Mouse (Mus musculus) midbrain, embryonic 11.5 days (tissue): ENCODE measurements at regions not wholly inside any gene's neighbourhood (a gene's known extent, or its start where the extent isn't known, plus 50 kb on each side); places are given as distances from the start of the nearest gene placed in this dataset.

ENCODE experiments used
- ATAC-seq: fragments of 200-750 bp; cut with Nextera tagmentation; 2 replicates; pipeline ENCODE4 v1.8.0; 2017; ENCODE audit warnings: moderate TSS enrichment, moderate library complexity; ENCODE audit not compliant: low FRiP score
- DNase-seq: peaks from one replicate; pipeline ENCODE4 v3.0.0; 2015; ENCODE audit warnings: low spot score; ENCODE audit errors: missing footprints
- H3K27ac ChIP-seq: fragments of 300-500 bp; sonication (generic); 2 replicates; pipeline ENCODE4 v1.5.1; 2014; ENCODE audit warnings: low read depth, low read length
- H3K27me3 ChIP-seq: fragments of 300-500 bp; sonication (generic); 2 replicates; pipeline ENCODE4 v1.6.1; 2014; ENCODE audit warnings: mild to moderate bottlenecking, low read length, moderate library complexity, mixed read lengths; ENCODE audit not compliant: control insufficient read depth, insufficient read depth
- H3K36me3 ChIP-seq: fragments of 300-500 bp; sonication (generic); 2 replicates; pipeline ENCODE4 v1.6.1; 2014; ENCODE audit warnings: mild to moderate bottlenecking, low read length, moderate library complexity, mixed read lengths; ENCODE audit not compliant: control insufficient read depth, insufficient read depth
- H3K4me1 ChIP-seq: fragments of 300-500 bp; sonication (generic); 2 replicates; pipeline ENCODE4 v1.6.1; 2014; ENCODE audit warnings: low read length; ENCODE audit not compliant: control insufficient read depth, insufficient read depth
- H3K4me2 ChIP-seq: fragments of 300-500 bp; sonication (generic); 2 replicates; pipeline ENCODE4 v1.6.1; 2014; ENCODE audit warnings: mild to moderate bottlenecking, moderate library complexity
- H3K4me3 ChIP-seq: fragments of 300-500 bp; sonication (generic); 2 replicates; pipeline ENCODE4 v1.5.1; 2014; ENCODE audit warnings: low read depth, low read length
- H3K9ac ChIP-seq: fragments of 300-500 bp; sonication (generic); 2 replicates; pipeline ENCODE4 v1.6.1; 2014; ENCODE audit warnings: low read length
- H3K9me3 ChIP-seq: fragments of 300-500 bp; sonication (generic); 2 replicates; pipeline ENCODE4 v1.6.1; 2016; ENCODE audit warnings: low read length; ENCODE audit not compliant: control insufficient read depth
- WGBS: fragments of 180-500 bp; shearing (Covaris S2); extraction: QIAGEN DNeasy Blood & Tissue Kit; methylation state at CpG from one replicate; pipeline ENCODE4 v1.1.7; 2014; 5-methylcytosine and 5-hydroxymethylcytosine counted together

DNA sequence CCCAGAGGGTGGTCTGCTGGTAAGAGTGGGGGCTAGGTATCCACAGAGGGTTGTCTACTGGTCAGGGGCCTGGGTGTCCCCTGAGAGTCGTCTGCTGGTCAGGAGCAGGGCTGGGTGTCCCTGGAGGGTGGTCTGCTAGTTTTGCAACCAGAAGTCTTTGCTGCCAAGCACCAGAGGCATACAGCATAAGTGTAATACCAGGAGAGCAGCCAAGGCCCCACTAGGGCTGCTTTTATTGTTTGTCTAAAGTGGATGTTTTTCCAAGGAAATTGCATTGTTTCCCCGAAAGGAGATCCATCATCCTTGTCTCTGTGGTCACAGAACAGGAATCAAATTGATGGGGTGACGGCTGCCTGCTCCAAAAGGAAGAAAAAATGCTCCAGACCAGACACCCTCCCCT is 145.2 kb upstream of the Gm15217 start:
- Histone ChIP-seq H3K36me3 (no peaks in the 10 kb centered on the region), H3K9ac (no peak overlapping the region), H3K4me3 (no peak overlapping the region), H3K4me1 (no peaks in the 10 kb centered on the region), H3K27ac (no peak overlapping the region), H3K9me3 (no peaks in the 10 kb centered on the region), H3K4me2 (no peak overlapping the region), H3K27me3 (no peaks in the 10 kb centered on the region)
- DNase-seq (peak; percentile 6), ATAC-seq (no peak)
- 78% methylated on average over 3 of the region's 3 CpGs for WGBS

DNA sequence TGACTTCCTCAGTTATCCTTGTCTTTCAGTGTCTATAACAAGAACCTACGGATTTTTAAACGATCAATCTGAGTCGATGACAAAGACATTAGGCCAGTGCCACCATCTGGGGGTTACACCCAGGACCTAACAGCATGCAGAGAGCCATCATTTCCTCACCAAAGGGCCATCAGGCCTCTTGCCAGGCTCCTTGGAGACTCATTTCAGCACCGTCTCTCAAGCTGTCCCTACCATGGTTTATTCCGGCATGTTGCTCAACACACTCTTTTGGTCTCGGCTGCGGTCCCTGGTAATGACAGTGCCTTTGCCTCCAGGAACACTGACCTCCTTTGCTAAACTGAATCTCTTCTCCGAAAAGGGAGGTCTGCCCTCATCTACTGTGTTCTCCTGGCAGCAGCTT is 144.4 kb upstream of the Gm15217 start:
- Histone ChIP-seq H3K36me3 (no peaks in the 10 kb centered on the region), H3K4me2 (no peak overlapping the region), H3K9me3 (no peaks in the 10 kb centered on the region), H3K4me1 (no peaks in the 10 kb centered on the region), H3K27me3 (no peaks in the 10 kb centered on the region), H3K27ac (no peak overlapping the region), H3K9ac (no peak overlapping the region), H3K4me3 (no peak overlapping the region)
- ATAC-seq (no peak), DNase-seq (no peak)
- 89% methylated on average over 8 of the region's 8 CpGs for WGBS

DNA sequence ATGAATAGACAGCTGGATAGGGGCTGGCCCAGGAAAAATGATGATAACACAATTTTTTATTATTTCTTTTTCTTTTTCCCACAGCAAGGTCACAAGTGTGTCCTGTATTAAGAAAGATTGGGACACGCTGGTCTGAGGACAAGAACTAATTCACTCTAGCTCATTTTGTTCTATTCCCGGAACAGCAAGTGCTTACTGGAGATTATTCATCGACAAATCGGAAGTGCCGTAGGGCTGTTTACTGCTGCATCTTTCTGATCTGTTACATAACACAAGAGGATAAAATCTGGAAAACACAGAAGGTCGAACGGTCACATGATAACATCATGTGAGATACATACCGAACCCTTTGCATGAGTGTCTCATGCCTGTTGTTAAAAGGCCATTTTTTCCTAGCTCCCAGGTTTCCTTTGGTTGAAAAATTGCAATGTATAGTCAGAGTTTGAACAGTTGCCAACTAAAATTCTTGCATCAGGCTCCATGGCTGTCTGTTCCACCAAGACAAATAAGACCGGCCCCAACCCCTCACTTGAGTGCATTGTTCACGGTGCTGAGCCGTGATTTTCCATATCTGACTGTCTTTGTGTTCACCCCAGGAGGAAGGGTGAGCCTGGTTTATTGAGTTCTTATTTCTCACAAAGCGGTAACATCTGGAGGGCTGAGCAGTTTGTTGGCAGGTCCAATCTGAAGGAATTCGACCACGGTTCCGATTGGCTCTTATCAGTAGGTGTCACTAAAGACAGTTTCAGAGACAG is 139.0 kb upstream of the Gm15217 start:
- no peaks in the 10 kb centered on the region for H3K27me3 ChIP-seq
- WGBS, result 89% methylated on average over 15 of the region's 15 CpGs
- H3K9ac ChIP-seq, result no peak overlapping the region
- H3K36me3 ChIP-seq, result no peaks in the 10 kb centered on the region
- no peak overlapping the region for H3K27ac ChIP-seq
- no peaks in the 10 kb centered on the region for H3K9me3 ChIP-seq
- H3K4me3 ChIP-seq, result no peak overlapping the region
- H3K4me2 ChIP-seq, result no peak overlapping the region
- DNase-seq (peak; percentile 45), ATAC-seq (no peak)
- no peaks in the 10 kb centered on the region for H3K4me1 ChIP-seq

DNA sequence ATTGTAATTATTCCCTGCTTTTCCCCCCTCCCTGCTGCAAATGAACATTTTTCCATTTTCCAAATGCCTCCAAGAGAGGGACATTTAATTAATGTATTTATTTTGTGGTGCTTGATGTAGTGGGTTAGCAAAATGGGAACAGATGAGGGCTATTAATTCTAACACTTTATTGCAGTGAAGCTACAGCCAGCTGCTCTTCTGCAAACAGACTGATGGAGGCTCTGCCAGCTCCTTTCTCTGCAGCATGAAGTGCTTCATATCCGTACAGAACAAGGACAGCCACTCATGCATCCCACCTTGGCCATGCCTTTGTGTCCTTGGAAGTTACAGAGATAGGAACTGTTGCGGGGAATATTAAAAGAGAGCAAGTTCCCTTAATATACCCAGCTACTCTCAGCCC is 138.3 kb upstream of the Gm15217 start:
- no peak overlapping the region for H3K27ac ChIP-seq
- WGBS, result 83% methylated on average over 2 of the region's 2 CpGs
- no peak overlapping the region for H3K4me2 ChIP-seq
- no peaks in the 10 kb centered on the region for H3K27me3 ChIP-seq
- H3K36me3 ChIP-seq, result no peaks in the 10 kb centered on the region
- H3K4me1 ChIP-seq, result no peaks in the 10 kb centered on the region
- ATAC-seq (no peak), DNase-seq (peak; percentile 39)
- H3K9ac ChIP-seq, result no peak overlapping the region
- no peaks in the 10 kb centered on the region for H3K9me3 ChIP-seq
- no peak overlapping the region for H3K4me3 ChIP-seq

DNA sequence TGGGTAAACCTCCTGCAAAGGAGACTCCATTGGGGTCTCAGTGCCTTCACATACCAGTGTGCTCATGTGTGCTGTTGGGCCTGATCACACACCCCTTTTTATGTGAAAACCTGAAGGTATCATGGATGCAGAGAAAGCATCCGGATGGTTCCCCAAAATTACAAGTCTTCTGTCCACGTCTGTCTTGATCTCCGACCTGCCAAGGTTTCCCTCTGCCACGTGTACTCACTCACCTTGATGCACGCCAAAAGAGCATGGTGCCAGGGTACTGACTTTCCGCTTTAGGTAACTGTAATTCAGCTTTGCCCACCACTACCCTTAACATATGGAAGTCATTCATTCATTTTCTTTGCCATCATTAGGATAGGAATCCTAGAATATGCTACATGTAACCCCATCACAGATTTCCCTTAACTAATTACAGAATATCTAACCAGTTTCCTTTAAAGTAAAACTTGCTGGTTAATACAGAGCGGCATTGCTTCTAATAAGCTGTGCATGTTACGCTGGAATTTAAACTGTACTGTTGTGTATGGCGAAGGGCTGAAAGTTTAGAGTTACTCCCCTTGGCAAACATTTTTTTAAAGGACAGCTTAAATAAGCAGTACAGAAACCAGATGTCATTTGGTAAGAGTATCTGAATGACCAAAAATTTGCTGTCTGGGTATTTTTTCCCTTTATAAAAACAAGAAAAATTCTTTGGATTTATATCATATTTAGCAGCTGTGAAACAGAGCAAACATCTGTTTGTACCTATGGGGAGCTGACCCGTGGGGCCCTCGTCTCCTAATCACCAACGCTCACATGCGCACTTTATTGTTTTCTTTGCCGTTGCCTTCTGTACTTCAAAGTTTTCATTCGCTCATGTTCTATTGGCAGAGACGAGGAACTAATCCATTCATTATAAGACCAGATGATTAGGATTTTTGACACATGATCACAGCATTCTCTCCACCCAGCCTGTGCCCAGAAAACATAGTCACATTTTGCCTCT is 131.4 kb upstream of the Gm15217 start:
- DNase-seq (peak; percentile 67), ATAC-seq (no peak)
- H3K27me3 ChIP-seq, result no peaks in the 10 kb centered on the region
- H3K4me3 ChIP-seq, result no peak overlapping the region
- WGBS, result 75% methylated on average over 16 of the region's 16 CpGs
- no peak overlapping the region for H3K9ac ChIP-seq
- H3K9me3 ChIP-seq, result no peaks in the 10 kb centered on the region
- H3K4me1 ChIP-seq, result no peaks in the 10 kb centered on the region
- no peaks in the 10 kb centered on the region for H3K36me3 ChIP-seq
- H3K27ac ChIP-seq, result no peak overlapping the region
- no peak overlapping the region for H3K4me2 ChIP-seq

DNA sequence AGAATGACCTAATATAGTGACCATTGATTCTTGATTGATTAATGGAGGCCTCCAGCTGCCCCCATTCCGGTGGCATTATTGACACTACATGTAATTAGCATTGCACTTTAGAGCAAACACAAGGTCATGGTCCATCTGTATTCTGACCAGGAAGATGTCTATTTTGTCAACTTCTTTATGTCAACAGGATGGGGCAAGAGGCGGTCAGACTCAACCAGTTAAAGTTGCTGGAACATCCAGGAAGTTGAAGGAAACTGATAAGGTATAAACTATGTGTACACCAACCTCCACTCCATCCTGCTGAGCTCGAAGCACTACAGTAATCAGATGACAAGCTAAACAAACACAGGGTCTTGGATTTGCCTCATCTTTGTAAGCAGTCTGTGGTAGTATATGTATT is 130.1 kb upstream of the Gm15217 start:
- H3K36me3 ChIP-seq, result no peaks in the 10 kb centered on the region
- H3K27ac ChIP-seq, result no peak overlapping the region
- ATAC-seq, result no peak
- no peaks in the 10 kb centered on the region for H3K27me3 ChIP-seq
- no peak overlapping the region for H3K9ac ChIP-seq
- H3K4me1 ChIP-seq, result no peaks in the 10 kb centered on the region
- H3K4me3 ChIP-seq, result no peak overlapping the region
- 76% methylated on average over 3 of the region's 3 CpGs for WGBS
- H3K4me2 ChIP-seq, result no peak overlapping the region
- peak; percentile 81 for DNase-seq
- no peaks in the 10 kb centered on the region for H3K9me3 ChIP-seq

DNA sequence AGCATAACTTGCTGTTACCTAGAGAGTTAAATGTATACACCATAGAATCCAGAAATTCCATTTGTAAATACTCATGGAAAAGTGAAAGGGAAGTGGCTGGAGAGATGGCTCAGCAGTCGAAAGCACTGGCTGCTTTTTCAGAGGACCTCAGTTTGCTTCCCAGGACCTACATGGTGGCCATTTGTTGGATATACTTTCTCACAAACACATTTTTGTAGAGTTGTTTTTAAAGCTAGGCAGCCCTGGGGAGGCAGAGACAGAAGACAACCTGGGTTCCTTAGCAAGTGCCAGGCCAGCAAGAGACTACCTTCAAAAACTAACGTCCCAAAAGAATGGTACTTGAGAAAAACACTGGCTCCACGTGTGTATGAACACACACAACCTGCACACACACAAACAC is 124.0 kb upstream of the Gm15217 start:
- Histone ChIP-seq H3K27me3 (no peaks in the 10 kb centered on the region), H3K4me1 (no peaks in the 10 kb centered on the region), H3K36me3 (no peaks in the 10 kb centered on the region), H3K9me3 (no peaks in the 10 kb centered on the region), H3K4me2 (no peak overlapping the region), H3K27ac (no peak overlapping the region), H3K9ac (no peak overlapping the region), H3K4me3 (no peak overlapping the region)
- ATAC-seq (no peak), DNase-seq (peak; percentile 76)
- 74% methylated on average over 3 of the region's 3 CpGs for WGBS

DNA sequence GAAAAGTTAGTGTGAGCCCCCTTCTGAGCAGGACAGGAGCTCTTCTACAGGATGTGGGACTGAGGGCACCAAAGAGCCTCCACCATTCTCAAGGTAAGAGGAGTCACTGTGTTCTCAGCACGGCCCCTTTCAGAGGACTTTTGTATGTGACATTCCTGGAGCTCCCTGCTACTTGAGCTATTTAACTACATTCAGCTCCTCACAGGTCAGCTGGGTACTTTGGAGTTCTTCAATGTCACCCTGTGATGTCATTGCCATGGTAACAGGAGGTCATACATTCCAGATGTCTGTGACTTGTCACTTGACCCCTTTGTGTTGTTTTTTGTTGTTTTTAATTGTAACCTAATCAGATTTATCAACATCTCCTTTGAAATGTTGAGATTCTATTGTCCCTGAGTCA is 122.9 kb upstream of the Gm15217 start:
- Histone ChIP-seq H3K9me3 (no peaks in the 10 kb centered on the region), H3K9ac (no peak overlapping the region), H3K27ac (no peak overlapping the region), H3K4me3 (no peak overlapping the region), H3K36me3 (no peaks in the 10 kb centered on the region), H3K4me1 (no peaks in the 10 kb centered on the region), H3K27me3 (no peaks in the 10 kb centered on the region), H3K4me2 (no peak overlapping the region)
- ATAC-seq (no peak), DNase-seq (peak; percentile 82)
- WGBS, result 19% methylated on average over 1 of the region's 1 CpGs

DNA sequence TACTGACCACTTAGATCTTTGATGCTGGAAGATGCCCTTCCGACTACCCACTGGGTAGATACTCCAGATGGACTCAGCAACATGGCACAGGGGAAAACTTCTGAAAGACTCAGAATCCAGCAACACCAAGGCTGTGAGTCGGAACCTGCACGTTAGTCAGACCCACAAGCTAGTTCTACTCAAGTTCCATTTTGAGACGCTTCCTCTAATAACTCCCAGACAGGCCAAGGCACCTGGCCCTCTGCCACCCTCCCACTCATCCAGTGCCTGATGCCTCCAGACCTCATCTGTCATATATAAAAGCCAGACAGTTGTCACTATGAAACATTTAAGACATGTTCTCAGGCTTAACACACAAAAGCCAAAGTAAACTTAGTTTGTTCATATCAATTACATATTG is 121.9 kb upstream of the Gm15217 start:
- DNase-seq (peak; percentile 44), ATAC-seq (no peak)
- H3K9ac ChIP-seq, result no peak overlapping the region
- H3K4me1 ChIP-seq, result no peaks in the 10 kb centered on the region
- H3K9me3 ChIP-seq, result no peaks in the 10 kb centered on the region
- WGBS, result 87% methylated on average over 4 of the region's 4 CpGs
- H3K4me2 ChIP-seq, result no peak overlapping the region
- no peaks in the 10 kb centered on the region for H3K36me3 ChIP-seq
- H3K4me3 ChIP-seq, result no peak overlapping the region
- no peak overlapping the region for H3K27ac ChIP-seq
- no peaks in the 10 kb centered on the region for H3K27me3 ChIP-seq
